8 mouse cellular contexts compared by ENCODE assay signal in the genomic region with DNA sequence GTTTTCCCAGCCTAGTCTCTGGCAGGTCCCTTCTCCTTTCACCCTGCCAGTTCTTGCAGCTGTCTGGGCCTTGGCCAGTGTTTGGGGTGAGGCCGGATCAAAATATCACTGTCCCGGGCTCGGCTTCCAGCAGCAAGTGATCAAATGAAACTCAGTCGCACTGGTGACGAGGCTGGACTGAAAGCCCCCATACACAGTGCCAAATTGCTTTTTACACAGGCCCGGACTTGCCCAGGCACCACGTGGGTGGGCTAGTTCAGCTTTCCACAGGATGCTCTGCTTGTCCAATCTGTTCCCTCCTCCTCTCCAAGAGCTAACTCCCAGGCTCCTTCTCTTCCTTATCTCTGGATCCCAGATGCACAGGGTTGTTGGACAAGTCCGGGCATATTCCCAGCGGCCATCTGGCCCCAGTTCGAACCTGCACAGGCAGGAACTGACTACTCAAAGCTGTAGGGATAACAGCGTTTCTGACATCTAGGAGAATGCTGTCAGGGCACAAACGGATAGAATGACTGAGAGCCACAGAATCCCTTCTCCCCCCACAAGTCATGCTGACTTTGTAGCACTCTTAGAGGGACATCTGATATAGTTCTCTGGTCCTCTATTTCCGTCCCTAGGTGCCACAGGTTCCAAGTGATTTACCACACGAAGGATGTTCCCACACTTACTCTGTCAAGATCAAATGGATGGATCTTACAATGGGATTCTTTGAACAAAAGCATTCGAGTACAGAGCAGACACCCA. TPM values are rescaled to one million over a fixed set of nuclear protein-coding genes. Genes with fewer than 3 reads are reported as not detected.
DNase-seq lines count a peak whose midpoint lies in the region; ATAC-seq lines count a peak whose summit lies in the region.

No protein-coding gene starts in this region.

- H3K27me3 ChIP-seq in intestine, embryonic 16.5 days (replicated peaks; ENCODE audit: control insufficient read depth, insufficient read depth, low read length): no peaks in the 10 kb centered on the region

- WGBS in intestine, embryonic 16.5 days: 26% methylated on average over 15 of the region's 15 CpGs

- peak overlapping the region; percentile 15 for H3K4me3 ChIP-seq in intestine, embryonic 16.5 days (ENCODE audit: low read length)

- no peaks in the 10 kb centered on the region for H3K36me3 ChIP-seq in intestine, embryonic 16.5 days (ENCODE audit: control insufficient read depth, insufficient read depth, low read length)

- ATAC-seq in granulocyte monocyte progenitor cell, adult 5-6 weeks (replicated peaks; ENCODE audit: poor library complexity, severe bottlenecking): peak; percentile 42
- ATAC-seq in intestine, embryonic 16.5 days: peak; percentile 73

- peak; percentile 47 to 68 for DNase-seq in cerebellum, postnatal 10 days
- no peak for DNase-seq in cerebellum, adult 18-20 months
- peak; percentile 34 for DNase-seq in embryo, embryonic 10.5 days (ENCODE audit: low spot score)
- DNase-seq in lung, adult 18-20 months: peak; percentile 51 to 54
- DNase-seq in ovary, postnatal 10 days (ENCODE audit: low spot score): peak; percentile 18
- DNase-seq in thymus, postnatal 14 days: no peak

- H3K9ac ChIP-seq in intestine, embryonic 16.5 days (ENCODE audit: low read depth, low read length): no peak overlapping the region

- H3K9me3 ChIP-seq in intestine, embryonic 16.5 days (ENCODE audit: control insufficient read depth, low read length): no peaks in the 10 kb centered on the region

- H3K4me1 ChIP-seq in intestine, embryonic 16.5 days (ENCODE audit: control insufficient read depth, insufficient read depth, low read length): no peaks in the 10 kb centered on the region

- no peak overlapping the region for H3K27ac ChIP-seq in intestine, embryonic 16.5 days (ENCODE audit: low read length)

- peak overlapping the region; percentile 44; the same call in 1 of the 2 replicates for H3K4me2 ChIP-seq in intestine, embryonic 16.5 days (ENCODE audit: low read depth, low read length)

RNA-seq across cellular contexts. Expression of a gene that starts 0.5 kb away (rescaled TPM):
- 0.30 TPM in 1 of 2 replicates, not detected in the other for total RNA-seq in granulocyte monocyte progenitor cell, adult 5-6 weeks (2014; fragmentation: Nextera tagmentation)
- not detected in 2 replicates for total RNA-seq in granulocyte monocyte progenitor cell, adult 5-6 weeks (2017)
- 0.53 and 0.70 TPM in 2 replicates for polyA plus RNA-seq in intestine, embryonic 16.5 days (2015; fragmentation: Nextera tagmentation; extraction: Ambion mirVana)

Comparison
In these comparisons a context has a peak if more than half of its experiments do, and no peak if none do; other contexts are left out.
1. DNase-seq: peak in cerebellum, postnatal 10 days (2 of 2), embryo, embryonic 10.5 days (single experiment), lung, adult 18-20 months (2 of 2) and ovary, postnatal 10 days (single experiment); none in cerebellum, adult 18-20 months (0 of 2) and thymus, postnatal 14 days (single experiment).